Mouse (Mus musculus): ENCODE measurements around the gene Robo2.
A peak's percentile ranks its signal among the peaks of the same experiment; 100 is the strongest.

- TF ChIP-seq NANOG (IDR thresholded peaks at IDR 0.05; ENCODE audit: borderline replicate concordance, low read length): no peak
- TF ChIP-seq CTCF (conservative IDR thresholded peaks at IDR 0.05; ENCODE audit: low read length): 0 out of 2 replicates have a peak, but pooled peaks have one; percentile 15
- TF ChIP-seq POU5F1 (IDR thresholded peaks at IDR 0.05; ENCODE audit: borderline replicate concordance, low read length): no peak
Measured at GRCm38 (mm10) chr16:74412471-74413291, 1.1 kb upstream of the Robo2 start.

All from E14TG2a.4 (cell line).